Mouse (Mus musculus): ENCODE data around the gene Mgst2. TPM values are rescaled to one million over a fixed set of nuclear protein-coding genes. Genes with fewer than 3 reads are reported as not detected.

Gene Mgst2
- polyA plus RNA-seq, 1 experiment from 2014 or later: 0.58 TPM

DNA sequence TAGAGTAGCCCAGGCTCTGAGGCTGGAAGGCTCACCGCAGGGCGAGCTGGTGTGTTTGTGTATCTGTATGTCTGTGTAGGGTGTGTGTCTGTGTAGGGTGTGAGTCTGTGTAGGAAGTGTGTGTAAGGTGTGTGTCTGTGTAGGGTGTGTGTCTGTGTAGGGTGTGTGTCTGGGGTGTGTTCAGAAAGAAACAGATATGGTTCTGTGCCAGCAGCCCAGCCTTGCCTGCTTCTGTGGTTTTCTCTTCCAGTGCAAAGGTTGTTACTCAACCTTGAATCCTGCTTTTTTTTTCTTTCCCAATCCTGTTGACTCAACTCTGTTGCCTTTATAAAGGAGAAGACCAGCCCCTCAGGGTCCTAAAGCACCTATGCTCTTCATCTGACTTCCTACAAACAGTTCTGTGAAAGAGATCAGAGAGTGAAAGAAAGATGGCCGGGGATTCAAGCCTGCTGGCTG, 689 bp downstream of the Mgst2 start:
- Histone ChIP-seq H3K4me2 (replicated peaks) (no peak overlapping the region), H3K9ac (no peak overlapping the region), H3K9me3 (replicated peaks) (no peaks in the 10 kb centered on the region), H3K27ac (no peak overlapping the region), H3K4me3 (no peak overlapping the region), H3K4me1 (peaks cover 3% of the 10 kb centered on the region; the same call in 1 of the 2 replicates), H3K27me3 (no peaks in the 10 kb centered on the region), H3K36me3 (no peaks in the 10 kb centered on the region)
- 82% methylated on average over 3 of the region's 3 CpGs for WGBS
- ATAC-seq (ENCODE audit: low FRiP score): no peak

DNA sequence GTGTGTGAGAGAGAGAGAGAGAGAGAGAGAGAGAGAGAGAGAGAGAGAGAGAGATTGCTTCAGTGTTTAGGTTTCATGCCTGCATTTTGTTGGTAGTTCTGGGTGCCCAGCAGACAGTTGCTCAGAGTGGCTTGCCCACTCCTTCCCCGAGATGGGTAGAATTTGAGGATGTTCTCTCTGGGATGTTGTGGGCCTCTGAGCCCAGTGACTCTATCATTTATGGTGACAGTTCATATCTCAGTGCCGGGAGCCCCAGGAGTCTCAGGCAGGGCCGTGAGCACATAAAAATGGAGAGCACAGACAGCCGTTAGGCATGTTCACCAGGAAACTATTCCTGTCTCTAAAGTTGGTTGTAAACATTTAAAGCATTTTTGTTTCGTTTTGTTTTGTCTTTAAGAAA, 1.2 kb downstream of the Mgst2 start:
- H3K9me3 ChIP-seq (replicated peaks): no peaks in the 10 kb centered on the region
- no peak overlapping the region for H3K4me3 ChIP-seq
- H3K4me2 ChIP-seq (replicated peaks): no peak overlapping the region
- 71% methylated on average over 5 of the region's 5 CpGs for WGBS
- H3K9ac ChIP-seq: no peak overlapping the region
- H3K27ac ChIP-seq: no peak overlapping the region
- H3K27me3 ChIP-seq: no peaks in the 10 kb centered on the region
- H3K4me1 ChIP-seq: peaks cover 3% of the 10 kb centered on the region; the same call in 1 of the 2 replicates
- no peaks in the 10 kb centered on the region for H3K36me3 ChIP-seq
- no peak for ATAC-seq (ENCODE audit: low FRiP score)

DNA sequence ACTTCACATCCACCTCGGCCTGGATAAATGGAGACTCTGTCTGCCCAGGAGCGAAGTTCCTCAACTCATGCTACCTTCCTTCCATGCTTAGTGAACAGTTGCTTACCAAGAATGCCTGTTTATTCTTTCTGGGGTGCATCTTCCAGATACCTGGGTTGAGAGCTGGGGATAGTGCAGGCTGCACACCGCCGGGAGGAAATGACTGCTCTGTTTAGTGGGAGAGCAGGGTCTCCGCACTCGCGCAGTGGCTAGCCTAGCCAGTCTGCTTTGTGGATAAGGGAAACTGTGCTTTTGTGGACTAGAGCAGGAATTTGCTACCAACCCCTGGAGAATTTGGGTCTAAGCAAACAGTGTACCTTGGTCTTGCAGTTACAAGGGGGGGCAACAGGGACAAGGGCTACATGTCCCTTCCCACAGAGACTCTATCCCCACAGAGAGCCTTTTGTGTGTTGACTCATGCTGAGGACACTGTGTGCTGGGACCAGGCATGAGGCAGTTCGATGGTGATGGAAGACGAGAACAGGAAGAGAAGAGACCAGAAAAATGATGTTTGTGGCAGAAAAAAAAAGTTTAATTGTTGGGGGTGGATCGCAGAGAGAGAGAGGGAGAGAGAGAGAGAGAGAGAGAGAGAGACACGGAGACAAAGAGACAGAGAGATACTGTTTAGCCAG, 1.9 kb downstream of the Mgst2 start:
- no peaks in the 10 kb centered on the region for H3K9me3 ChIP-seq (replicated peaks)
- H3K9ac ChIP-seq: no peak overlapping the region
- no peak overlapping the region for H3K4me3 ChIP-seq
- no peak overlapping the region for H3K27ac ChIP-seq
- H3K36me3 ChIP-seq: no peaks in the 10 kb centered on the region
- no peak for ATAC-seq (ENCODE audit: low FRiP score)
- peaks cover 3% of the 10 kb centered on the region; the same call in 1 of the 2 replicates for H3K4me1 ChIP-seq
- WGBS: 77% methylated on average over 11 of the region's 11 CpGs
- no peak overlapping the region for H3K4me2 ChIP-seq (replicated peaks)
- H3K27me3 ChIP-seq: no peaks in the 10 kb centered on the region

DNA sequence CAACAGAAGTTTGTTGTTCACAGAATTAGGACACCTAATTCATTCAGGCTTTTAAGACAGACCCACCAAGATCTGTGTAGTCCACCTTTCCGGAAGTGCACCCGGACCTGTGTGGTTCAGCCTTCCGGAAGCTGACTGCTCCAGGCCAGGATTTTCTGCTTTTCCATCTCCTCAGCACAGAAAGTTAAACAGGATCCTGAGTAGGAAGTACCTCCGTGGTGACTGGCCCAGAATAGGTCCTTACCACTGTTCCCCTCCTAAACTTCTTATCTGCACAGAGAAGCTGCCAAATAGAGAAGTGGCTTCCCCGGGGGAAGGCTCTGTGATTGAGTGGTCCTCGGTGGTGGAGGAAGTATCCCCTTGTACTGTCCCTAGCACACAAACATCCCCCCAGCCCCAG, 2.4 kb downstream of the Mgst2 start:
- no peak overlapping the region for H3K4me2 ChIP-seq (replicated peaks)
- no peaks in the 10 kb centered on the region for H3K27me3 ChIP-seq
- no peak overlapping the region for H3K9ac ChIP-seq
- no peaks in the 10 kb centered on the region for H3K9me3 ChIP-seq (replicated peaks)
- peaks cover 3% of the 10 kb centered on the region; the same call in 1 of the 2 replicates for H3K4me1 ChIP-seq
- no peaks in the 10 kb centered on the region for H3K36me3 ChIP-seq
- H3K4me3 ChIP-seq: no peak overlapping the region
- H3K27ac ChIP-seq: no peak overlapping the region
- 73% methylated on average over 6 of the region's 6 CpGs for WGBS
- ATAC-seq (ENCODE audit: low FRiP score): no peak

- H3K4me2 ChIP-seq (replicated peaks): no peak overlapping the region
- H3K27ac ChIP-seq: no peak overlapping the region
- H3K27me3 ChIP-seq: no peaks in the 10 kb centered on the region
- H3K4me3 ChIP-seq: no peak overlapping the region
- WGBS: 51% methylated on average over 2 of the region's 2 CpGs
- no peak for ATAC-seq (ENCODE audit: low FRiP score)
- H3K4me1 ChIP-seq: peaks cover 4% of the 10 kb centered on the region; the same call in 1 of the 2 replicates
- H3K9ac ChIP-seq: no peak overlapping the region
- H3K36me3 ChIP-seq: no peaks in the 10 kb centered on the region
- no peaks in the 10 kb centered on the region for H3K9me3 ChIP-seq (replicated peaks)
Measured at GRCm38 (mm10) chr3:51668607-51669006, 8.4 kb downstream of the Mgst2 start.

GRCm38 (mm10) chr3:51670414-51671070, 10.4 kb downstream of the Mgst2 start:
- Histone ChIP-seq H3K9ac (no peak overlapping the region), H3K4me3 (no peak overlapping the region), H3K9me3 (replicated peaks) (no peaks in the 10 kb centered on the region), H3K36me3 (no peaks in the 10 kb centered on the region), H3K4me2 (replicated peaks) (no peak overlapping the region), H3K27me3 (no peaks in the 10 kb centered on the region), H3K27ac (no peak overlapping the region), H3K4me1 (peaks cover 6% of the 10 kb centered on the region)
- no peak for ATAC-seq (ENCODE audit: low FRiP score)
- WGBS: 71% methylated on average over 5 of the region's 5 CpGs

DNA sequence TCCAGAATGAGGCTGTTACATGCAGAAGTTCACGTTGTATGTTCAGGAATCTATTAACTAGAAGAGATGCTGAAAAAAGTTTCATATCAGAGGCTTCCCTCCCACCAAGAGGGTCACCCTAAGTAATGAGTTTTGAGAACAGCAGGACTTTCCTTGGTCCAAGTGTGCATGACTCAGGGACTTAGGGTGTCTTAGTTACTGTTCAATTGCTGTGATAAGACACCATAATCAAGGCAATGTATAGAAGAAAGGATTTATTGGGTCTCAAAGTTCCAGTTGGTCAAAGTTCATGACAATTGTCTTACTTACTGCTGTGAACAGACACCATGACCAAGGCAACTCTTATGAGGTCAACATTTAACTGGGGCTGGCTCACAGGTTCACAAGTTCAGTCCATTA, 10.9 kb downstream of the Mgst2 start:
- Histone ChIP-seq H3K4me1 (peaks cover 6% of the 10 kb centered on the region), H3K36me3 (no peaks in the 10 kb centered on the region), H3K27ac (no peak overlapping the region), H3K27me3 (no peaks in the 10 kb centered on the region), H3K4me2 (replicated peaks) (no peak overlapping the region), H3K9me3 (replicated peaks) (no peaks in the 10 kb centered on the region), H3K4me3 (no peak overlapping the region), H3K9ac (no peak overlapping the region)
- 83% methylated on average over 1 of the region's 1 CpGs for WGBS
- no peak for ATAC-seq (ENCODE audit: low FRiP score)

DNA sequence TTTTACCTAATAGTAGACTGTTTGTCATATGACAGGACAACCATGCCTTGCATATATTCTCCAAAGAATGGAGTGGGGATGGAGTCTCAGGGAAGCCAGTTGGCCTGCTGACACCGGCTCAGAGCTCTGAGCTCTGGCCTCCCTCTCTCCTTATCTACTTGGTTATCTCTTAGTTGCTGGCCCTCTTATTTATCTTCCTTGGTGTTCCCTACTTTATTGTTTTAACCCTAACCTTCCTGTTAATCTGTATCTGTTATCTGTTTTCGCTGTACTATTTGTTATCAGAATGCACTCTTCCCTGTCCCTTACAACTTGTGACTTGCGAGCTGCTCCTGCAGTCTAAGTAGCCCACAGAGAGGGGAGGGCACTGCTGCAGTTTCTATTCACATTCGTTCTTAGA, 12.5 kb downstream of the Mgst2 start:
- 47% methylated on average over 4 of the region's 4 CpGs for WGBS
- no peak for ATAC-seq (ENCODE audit: low FRiP score)
- Histone ChIP-seq H3K4me2 (replicated peaks) (no peak overlapping the region), H3K27me3 (no peaks in the 10 kb centered on the region; the same call in 1 of the 2 replicates), H3K4me3 (no peak overlapping the region), H3K27ac (no peak overlapping the region), H3K9ac (no peak overlapping the region), H3K36me3 (no peaks in the 10 kb centered on the region), H3K9me3 (replicated peaks) (no peaks in the 10 kb centered on the region), H3K4me1 (peaks cover 6% of the 10 kb centered on the region)

- Histone ChIP-seq H3K27me3 (no peaks in the 10 kb centered on the region; the same call in 1 of the 2 replicates), H3K36me3 (no peaks in the 10 kb centered on the region), H3K4me1 (peaks cover 6% of the 10 kb centered on the region), H3K9ac (no peak overlapping the region), H3K4me3 (no peak overlapping the region), H3K4me2 (replicated peaks) (no peak overlapping the region), H3K27ac (no peak overlapping the region), H3K9me3 (replicated peaks) (no peaks in the 10 kb centered on the region)
- WGBS: 72% methylated on average over 21 of the region's 21 CpGs
- ATAC-seq (ENCODE audit: low FRiP score): 0 out of 2 replicates have a peak, but pooled peaks have one; percentile 35
Measured at GRCm38 (mm10) chr3:51673408-51674086, 13.4 kb downstream of the Mgst2 start.

DNA sequence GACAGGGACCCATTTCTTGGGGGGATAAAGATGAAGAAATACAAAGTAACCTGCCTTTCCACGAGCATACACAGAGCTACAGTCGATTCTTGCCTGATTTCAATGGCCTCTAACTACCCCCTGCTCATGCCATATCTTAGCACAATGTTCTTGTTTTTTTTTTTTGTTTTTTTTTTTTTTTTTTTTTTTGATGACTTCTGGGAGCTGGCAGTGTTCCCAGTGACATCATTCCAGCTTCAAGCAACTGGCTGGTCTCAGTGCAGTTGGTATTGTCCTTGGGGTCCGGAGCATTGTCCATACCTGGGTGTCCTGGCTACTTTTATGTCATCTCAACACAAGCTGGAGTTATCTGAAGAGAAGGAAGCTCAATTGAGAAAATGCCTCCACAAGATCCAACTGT, 14.8 kb downstream of the Mgst2 start:
- Histone ChIP-seq H3K9ac (no peak overlapping the region), H3K36me3 (no peaks in the 10 kb centered on the region), H3K9me3 (replicated peaks) (no peaks in the 10 kb centered on the region), H3K4me1 (peaks cover 6% of the 10 kb centered on the region), H3K4me2 (replicated peaks) (no peak overlapping the region), H3K27ac (no peak overlapping the region), H3K4me3 (no peak overlapping the region), H3K27me3 (no peaks in the 10 kb centered on the region; the same call in 1 of the 2 replicates)
- 90% methylated on average over 3 of the region's 3 CpGs for WGBS
- no peak for ATAC-seq (ENCODE audit: low FRiP score)

GRCm38 (mm10) chr3:51685539-51685938, 25.4 kb downstream of the Mgst2 start:
- Histone ChIP-seq H3K27ac (no peak overlapping the region), H3K4me3 (no peak overlapping the region), H3K9ac (no peak overlapping the region), H3K4me2 (replicated peaks) (no peak overlapping the region), H3K4me1 (no peaks in the 10 kb centered on the region), H3K36me3 (peaks cover 25% of the 10 kb centered on the region), H3K27me3 (no peaks in the 10 kb centered on the region), H3K9me3 (replicated peaks) (no peaks in the 10 kb centered on the region)
- ATAC-seq (ENCODE audit: low FRiP score): no peak
- 92% methylated on average over 6 of the region's 6 CpGs for WGBS

GRCm38 (mm10) chr3:51686316-51686715, 26.2 kb downstream of the Mgst2 start:
- peaks cover 32% of the 10 kb centered on the region for H3K36me3 ChIP-seq
- 80% methylated on average over 6 of the region's 6 CpGs for WGBS
- H3K4me3 ChIP-seq: no peak overlapping the region
- H3K27me3 ChIP-seq: no peaks in the 10 kb centered on the region
- no peaks in the 10 kb centered on the region for H3K9me3 ChIP-seq (replicated peaks)
- no peak for ATAC-seq (ENCODE audit: low FRiP score)
- no peak overlapping the region for H3K9ac ChIP-seq
- H3K4me2 ChIP-seq (replicated peaks): no peak overlapping the region
- no peak overlapping the region for H3K27ac ChIP-seq
- H3K4me1 ChIP-seq: no peaks in the 10 kb centered on the region
